Mouse (Mus musculus): ENCODE results near the gene Plp2. TPM values are rescaled to one million over a fixed set of nuclear protein-coding genes. Genes with fewer than 3 reads are reported as not detected.
"Not testable (repeated sequence)": the region's sequence is repeated elsewhere in the genome, so short reads cannot be mapped to it uniquely, and the experiment has no call there.

Gene Plp2
- polyA plus RNA-seq (2016; fragmentation: Nextera tagmentation; extraction: Ambion mirVana): 39.3 and 44.7 TPM in 2 replicates

GRCm38 (mm10) chrX:7670921-7671623 is at the start of gene Plp2:
Plp2 (minus strand) TSS chrX:7671390.
- ATAC-seq (ENCODE audit: low FRiP score): peak; percentile 47; the same call in 1 of the 2 replicates
- Histone ChIP-seq H3K36me3 (0 out of 2 replicates have a peak, but pooled peaks cover 2% of the 10 kb centered on the region), H3K4me2 (replicated peaks) (peak within 1 kb of the TSS; percentile 52), H3K4me3 (peak within 1 kb of the TSS; percentile 36), H3K27ac (no peak within 1 kb of the TSS), H3K9me3 (replicated peaks) (no peaks in the 10 kb centered on the region), H3K27me3 (peaks cover 4% of the 10 kb centered on the region; the same call in 1 of the 2 replicates), H3K4me1 (no peaks in the 10 kb centered on the region), H3K9ac (peak within 1 kb of the TSS; percentile 23; the same call in 1 of the 2 replicates)
- 25% methylated on average over 36 of the region's 36 CpGs for WGBS

DNA sequence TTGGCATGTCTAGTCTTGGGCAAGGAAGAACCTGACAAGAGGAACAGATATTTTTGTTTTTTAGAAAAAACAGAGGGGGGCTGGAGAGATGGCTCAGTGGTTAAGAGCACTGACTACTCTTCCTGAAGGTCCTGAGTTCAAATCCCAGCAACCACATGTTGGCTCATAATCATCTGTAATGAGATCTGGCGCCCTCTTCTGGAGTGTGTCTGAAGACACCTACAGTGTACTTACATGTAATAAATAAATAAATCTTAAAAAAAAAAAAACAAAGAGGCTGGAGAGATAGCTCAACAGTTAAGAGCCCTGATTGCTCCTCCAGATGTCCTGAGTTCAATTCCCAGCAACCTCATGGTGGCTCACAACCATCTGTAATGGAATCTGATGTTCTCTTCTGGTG is 44.9 kb upstream of the Plp2 start:
- ATAC-seq (ENCODE audit: low FRiP score); H3K27ac ChIP-seq: not testable (repeated sequence)
- 47% methylated on average over 1 of the region's 1 CpGs for whole genome bisulfite sequencing

GRCm38 (mm10) chrX:7714135-7714899 is 43.1 kb upstream of the Plp2 start, which contains the start of gene Wdr45:
Wdr45 (plus strand) TSS chrX:7714333.
- peak within 1 kb of the TSS; percentile 25 for H3K4me3 ChIP-seq
- not testable (repeated sequence) for H3K9me3 ChIP-seq (replicated peaks); H3K27ac ChIP-seq; H3K36me3 ChIP-seq; H3K4me1 ChIP-seq; H3K27me3 ChIP-seq
- peak within 1 kb of the TSS; percentile 49 for H3K4me2 ChIP-seq (replicated peaks)
- peak; percentile 98 for ATAC-seq (ENCODE audit: low FRiP score)
- H3K9ac ChIP-seq: peak within 1 kb of the TSS; percentile 47
- 17% methylated on average over 36 of the region's 60 CpGs for WGBS

More for the DNA sequence above, 44.9 kb upstream of the Plp2 start:
- H3K4me2 ChIP-seq (replicated peaks); H3K4me3 ChIP-seq; H3K36me3 ChIP-seq; H3K9me3 ChIP-seq (replicated peaks); H3K27me3 ChIP-seq; H3K4me1 ChIP-seq; H3K9ac ChIP-seq: not testable (repeated sequence)

GRCm38 (mm10) chrX:7713764-7714134 is 42.6 kb upstream of the Plp2 start:
- Histone ChIP-seq H3K4me3 (peak overlapping the region; percentile 25), H3K4me2 (replicated peaks) (peak overlapping the region; percentile 49), H3K9ac (peak overlapping the region; percentile 47)
- not testable (repeated sequence) for H3K9me3 ChIP-seq (replicated peaks); H3K36me3 ChIP-seq; H3K4me1 ChIP-seq; H3K27ac ChIP-seq; H3K27me3 ChIP-seq
- peak; percentile 64 for ATAC-seq (ENCODE audit: low FRiP score)
- WGBS: 38% methylated on average over 6 of the region's 12 CpGs

- Histone ChIP-seq H3K4me2 (replicated peaks) (peak within 1 kb of the TSS; percentile 56), H3K27me3 (no peaks in the 10 kb centered on the region), H3K4me3 (peak within 1 kb of the TSS; percentile 50), H3K9ac (peak within 1 kb of the TSS; percentile 63), H3K27ac (no peak within 1 kb of the TSS), H3K9me3 (replicated peaks) (no peaks in the 10 kb centered on the region), H3K36me3 (peaks cover 5% of the 10 kb centered on the region; the same call in 1 of the 2 replicates), H3K4me1 (no peaks in the 10 kb centered on the region)
- peak; percentile 96 for ATAC-seq (ENCODE audit: low FRiP score)
- 12% methylated on average over 33 of the region's 33 CpGs for WGBS
Measured at GRCm38 (mm10) chrX:7696954-7697381, 25.8 kb upstream of the Plp2 start, which contains the start of gene Gpkow. Gpkow (plus strand) TSS chrX:7697131.

DNA sequence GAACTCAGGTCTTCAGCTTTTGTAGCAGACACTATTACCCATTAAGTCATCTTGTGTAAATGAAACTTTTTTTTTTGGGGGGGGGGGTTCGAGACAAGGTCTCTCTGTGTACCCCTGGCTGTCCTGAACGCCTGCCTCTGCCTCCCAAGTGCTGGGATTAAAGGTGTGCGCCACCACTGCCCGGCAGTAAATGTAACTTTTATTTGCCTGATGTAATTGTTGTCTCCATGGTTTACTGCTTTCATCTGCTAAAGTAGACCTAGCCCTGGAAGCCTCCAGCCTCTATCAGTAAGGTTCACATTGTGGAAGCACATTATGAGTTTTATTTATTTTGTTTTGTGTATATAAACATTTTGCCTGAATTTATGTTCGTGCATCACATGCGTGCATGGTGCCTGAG is 25.3 kb upstream of the Plp2 start:
- no peaks in the 10 kb centered on the region for H3K9me3 ChIP-seq (replicated peaks)
- 45% methylated on average over 6 of the region's 6 CpGs for WGBS
- no peaks in the 10 kb centered on the region for H3K27me3 ChIP-seq
- H3K4me2 ChIP-seq (replicated peaks): peak overlapping the region; percentile 32
- H3K4me1 ChIP-seq: no peaks in the 10 kb centered on the region
- peaks cover 5% of the 10 kb centered on the region; the same call in 1 of the 2 replicates for H3K36me3 ChIP-seq
- H3K4me3 ChIP-seq: peak overlapping the region; percentile 50; the same call in 1 of the 2 replicates
- H3K9ac ChIP-seq: no peak overlapping the region
- ATAC-seq (ENCODE audit: low FRiP score): peak; percentile 61
- no peak overlapping the region for H3K27ac ChIP-seq

DNA sequence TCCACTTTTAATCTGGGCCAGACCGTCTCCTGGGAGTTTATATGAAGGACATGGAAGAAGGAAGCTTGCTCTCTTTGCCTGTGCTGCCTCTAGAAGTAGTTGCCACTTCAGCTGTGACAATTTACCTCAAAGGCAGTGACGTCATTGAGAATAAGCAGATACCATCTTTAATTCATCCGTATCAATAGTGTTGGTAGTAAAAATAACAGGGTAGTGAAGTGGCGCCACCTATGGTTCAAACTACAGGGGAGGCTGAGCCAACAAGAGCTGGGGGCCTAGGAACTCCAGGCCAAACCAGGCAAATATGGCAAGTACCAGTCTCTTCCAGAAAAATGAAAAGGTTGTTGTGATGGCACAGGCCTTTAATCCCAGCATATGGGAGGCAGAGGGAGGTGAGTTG is 21.7 kb upstream of the Plp2 start:
- no peak overlapping the region for H3K4me3 ChIP-seq
- no peaks in the 10 kb centered on the region for H3K36me3 ChIP-seq
- no peak overlapping the region for H3K4me2 ChIP-seq (replicated peaks)
- WGBS: 41% methylated on average over 4 of the region's 4 CpGs
- H3K27ac ChIP-seq: no peak overlapping the region
- no peaks in the 10 kb centered on the region for H3K4me1 ChIP-seq
- H3K9me3 ChIP-seq (replicated peaks): no peaks in the 10 kb centered on the region
- no peak for ATAC-seq (ENCODE audit: low FRiP score)
- no peaks in the 10 kb centered on the region for H3K27me3 ChIP-seq
- H3K9ac ChIP-seq: no peak overlapping the region

DNA sequence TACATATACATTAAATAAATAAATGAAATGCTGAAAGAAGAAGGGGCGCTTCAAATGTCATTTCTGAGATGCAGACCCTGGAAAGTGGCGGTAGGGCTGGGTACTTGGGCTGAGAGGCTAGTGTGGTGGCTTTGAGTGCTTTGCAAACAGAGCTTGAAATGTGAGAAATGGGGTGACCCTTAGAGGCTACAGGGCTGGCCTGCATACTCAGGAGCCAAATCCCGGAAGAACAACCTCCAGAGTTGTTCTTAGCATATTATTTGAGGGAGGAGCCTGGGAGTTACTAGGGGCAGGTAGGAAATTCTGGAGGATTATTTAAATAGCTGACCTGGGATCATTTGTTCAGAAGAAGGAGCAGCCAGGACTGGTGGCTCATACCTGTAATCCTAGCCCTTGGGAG is 19.3 kb upstream of the Plp2 start:
- Histone ChIP-seq H3K27ac (no peak overlapping the region), H3K4me1 (no peaks in the 10 kb centered on the region), H3K27me3 (no peaks in the 10 kb centered on the region), H3K4me3 (no peak overlapping the region), H3K9me3 (replicated peaks) (no peaks in the 10 kb centered on the region), H3K36me3 (no peaks in the 10 kb centered on the region), H3K9ac (no peak overlapping the region), H3K4me2 (replicated peaks) (no peak overlapping the region)
- whole genome bisulfite sequencing: 65% methylated on average over 3 of the region's 3 CpGs
- ATAC-seq (ENCODE audit: low FRiP score): no peak

GRCm38 (mm10) chrX:7688321-7688720 is 17.1 kb upstream of the Plp2 start:
- Histone ChIP-seq H3K4me1 (no peaks in the 10 kb centered on the region), H3K27me3 (no peaks in the 10 kb centered on the region), H3K36me3 (no peaks in the 10 kb centered on the region), H3K9ac (no peak overlapping the region), H3K9me3 (replicated peaks) (no peaks in the 10 kb centered on the region), H3K4me3 (no peak overlapping the region), H3K4me2 (replicated peaks) (no peak overlapping the region), H3K27ac (no peak overlapping the region)
- WGBS: 97% methylated on average over 2 of the region's 2 CpGs
- ATAC-seq (ENCODE audit: low FRiP score): no peak

DNA sequence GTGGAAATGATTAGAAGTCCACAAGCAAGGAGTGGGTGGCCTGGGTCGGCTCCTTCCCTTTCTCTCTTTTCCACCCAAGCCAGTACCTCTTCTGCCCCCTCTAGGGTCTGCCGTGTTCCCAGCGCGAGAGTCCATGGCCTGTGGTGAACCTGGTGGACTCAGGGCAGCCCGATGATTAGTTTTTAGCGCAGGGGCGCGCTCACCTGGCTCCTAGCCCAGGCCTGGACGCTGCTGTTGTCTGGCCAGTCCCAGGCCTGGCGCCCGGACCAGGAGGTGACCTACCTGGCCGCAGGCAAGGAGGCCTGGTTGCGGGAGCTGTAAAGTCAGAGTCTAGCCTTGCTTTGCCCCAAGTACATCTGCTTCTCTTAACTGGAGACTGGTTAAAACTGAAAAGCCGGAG is 9.7 kb upstream of the Plp2 start, which contains the start of gene Magix:
Gene Magix, minus strand, starts transcription at position 388 of the 400 bp plus-strand sequence.
- no peak within 1 kb of the TSS for H3K9ac ChIP-seq
- H3K36me3 ChIP-seq: no peaks in the 10 kb centered on the region
- ATAC-seq (ENCODE audit: low FRiP score): no peak
- 63% methylated on average over 14 of the region's 14 CpGs for WGBS
- H3K9me3 ChIP-seq (replicated peaks): no peaks in the 10 kb centered on the region
- no peak within 1 kb of the TSS for H3K27ac ChIP-seq
- no peaks in the 10 kb centered on the region for H3K4me1 ChIP-seq
- H3K4me2 ChIP-seq (replicated peaks): peak within 1 kb of the TSS; percentile 47
- H3K27me3 ChIP-seq: no peaks in the 10 kb centered on the region
- peak within 1 kb of the TSS; percentile 17; the same call in 1 of the 2 replicates for H3K4me3 ChIP-seq

- Histone ChIP-seq H3K4me3 (peak overlapping the region; percentile 17), H3K27ac (no peak overlapping the region), H3K36me3 (no peaks in the 10 kb centered on the region), H3K9ac (no peak overlapping the region), H3K4me2 (replicated peaks) (peak overlapping the region; percentile 47), H3K27me3 (no peaks in the 10 kb centered on the region; the same call in 1 of the 2 replicates), H3K4me1 (no peaks in the 10 kb centered on the region), H3K9me3 (replicated peaks) (no peaks in the 10 kb centered on the region)
- WGBS: 31% methylated on average over 12 of the region's 12 CpGs
- ATAC-seq (ENCODE audit: low FRiP score): no peak
Measured at GRCm38 (mm10) chrX:7680057-7680412, 8.8 kb upstream of the Plp2 start.

GRCm38 (mm10) chrX:7679405-7680056 is 8.3 kb upstream of the Plp2 start:
- no peaks in the 10 kb centered on the region for H3K4me1 ChIP-seq
- H3K27ac ChIP-seq: no peak overlapping the region
- H3K4me2 ChIP-seq (replicated peaks): peak overlapping the region; percentile 47
- no peak overlapping the region for H3K9ac ChIP-seq
- 18% methylated on average over 26 of the region's 27 CpGs for WGBS
- peaks cover 4% of the 10 kb centered on the region; the same call in 1 of the 2 replicates for H3K27me3 ChIP-seq
- H3K9me3 ChIP-seq (replicated peaks): no peaks in the 10 kb centered on the region
- peak overlapping the region; percentile 17 for H3K4me3 ChIP-seq
- peak; percentile 89 for ATAC-seq (ENCODE audit: low FRiP score)
- H3K36me3 ChIP-seq: no peaks in the 10 kb centered on the region

All from hindbrain, embryonic 12.5 days (tissue).